Mouse (Mus musculus) forebrain, embryonic 11.5 days (tissue): ENCODE measurements at regions not wholly inside any gene's neighbourhood (a gene's known extent, or its start where the extent isn't known, plus 50 kb on each side); places are given as distances from the start of the nearest gene placed in this dataset.

ENCODE experiments used
- ATAC-seq: fragments of 200-750 bp; cut with Nextera tagmentation; replicated peaks from 2 replicates; pipeline ENCODE4 v1.8.0; 2017; ENCODE audit warnings: moderate TSS enrichment; ENCODE audit not compliant: low FRiP score
- DNase-seq: peaks from one replicate; pipeline ENCODE4 v3.0.0-alpha.2; 2017; ENCODE audit warnings: low spot score
- H3K27ac ChIP-seq: fragments of 300-500 bp; sonication (generic); 2 replicates; pipeline ENCODE4 v1.5.1; 2014; ENCODE audit warnings: low read depth, low read length
- H3K27me3 ChIP-seq: fragments of 300-500 bp; sonication (generic); 2 replicates; pipeline ENCODE4 v1.6.1; 2014; ENCODE audit warnings: mild to moderate bottlenecking, low read length, mixed read lengths; ENCODE audit not compliant: control insufficient read depth, insufficient read depth
- H3K36me3 ChIP-seq: fragments of 300-500 bp; sonication (generic); 2 replicates; pipeline ENCODE4 v1.6.1; 2014; ENCODE audit warnings: mild to moderate bottlenecking, low read length, moderate library complexity, mixed read lengths; ENCODE audit not compliant: control insufficient read depth, insufficient read depth
- H3K4me1 ChIP-seq: fragments of 300-500 bp; sonication (generic); replicated peaks from 2 replicates; pipeline ENCODE4 v1.6.1; 2014; ENCODE audit warnings: low read length, mixed read lengths; ENCODE audit not compliant: control insufficient read depth, insufficient read depth
- H3K4me2 ChIP-seq: fragments of 300-500 bp; sonication (generic); 2 replicates; pipeline ENCODE4 v1.6.1; 2014; ENCODE audit warnings: low read depth, mild to moderate bottlenecking, low read length, moderate library complexity, mixed read lengths; ENCODE audit not compliant: severe bottlenecking
- H3K4me3 ChIP-seq: fragments of 300-500 bp; sonication (generic); 2 replicates; pipeline ENCODE4 v1.5.1; 2014; ENCODE audit warnings: low read depth, low read length
- H3K9ac ChIP-seq: fragments of 300-500 bp; sonication (generic); 2 replicates; pipeline ENCODE4 v1.6.1; 2014; ENCODE audit warnings: low read length
- H3K9me3 ChIP-seq: fragments of 300-500 bp; sonication (generic); 2 replicates; pipeline ENCODE4 v1.6.1; 2016; ENCODE audit warnings: low read length, mixed read lengths; ENCODE audit not compliant: control insufficient read depth
- WGBS: fragments of 180-500 bp; shearing (Covaris S2); extraction: QIAGEN DNeasy Blood & Tissue Kit; methylation state at CpG from one replicate; pipeline ENCODE4 v1.1.7; 2014; 5-methylcytosine and 5-hydroxymethylcytosine counted together

- 96% methylated on average over 6 of the region's 6 CpGs for WGBS
Observed at GRCm38 (mm10) chr6:101837563-101837962, 459.9 kb upstream of the Pdzrn3 start.

DNA sequence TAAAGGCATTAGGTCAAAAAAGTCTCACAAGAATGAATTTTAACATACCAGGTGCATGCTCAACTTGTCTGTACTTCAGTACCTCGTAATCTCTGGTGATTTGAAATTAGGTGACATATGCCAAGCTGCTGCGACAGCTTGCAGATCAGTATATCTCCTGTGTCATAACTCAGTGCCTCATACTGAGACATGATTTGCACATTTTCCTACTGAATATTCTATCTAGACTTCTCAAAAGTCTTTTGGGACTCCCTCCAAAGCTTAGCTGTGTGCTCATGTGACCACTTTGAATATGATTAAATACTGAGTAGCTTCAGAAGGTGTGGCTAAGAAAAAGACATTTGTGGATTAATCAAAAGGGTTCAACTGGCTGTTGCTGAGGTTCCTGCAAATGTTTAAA lies 416.3 kb upstream of the Pdzrn3 start:
- H3K27me3 ChIP-seq, result no peaks in the 10 kb centered on the region

More at GRCm38 (mm10) chr6:101837563-101837962, 459.9 kb upstream of the Pdzrn3 start:
- Histone ChIP-seq H3K4me1 (no peaks in the 10 kb centered on the region), H3K27me3 (no peaks in the 10 kb centered on the region), H3K36me3 (no peaks in the 10 kb centered on the region), H3K27ac (no peak overlapping the region), H3K9me3 (no peaks in the 10 kb centered on the region), H3K4me3 (no peak overlapping the region), H3K4me2 (no peak overlapping the region), H3K9ac (no peak overlapping the region)
- ATAC-seq (no peak), DNase-seq (no peak)

DNA sequence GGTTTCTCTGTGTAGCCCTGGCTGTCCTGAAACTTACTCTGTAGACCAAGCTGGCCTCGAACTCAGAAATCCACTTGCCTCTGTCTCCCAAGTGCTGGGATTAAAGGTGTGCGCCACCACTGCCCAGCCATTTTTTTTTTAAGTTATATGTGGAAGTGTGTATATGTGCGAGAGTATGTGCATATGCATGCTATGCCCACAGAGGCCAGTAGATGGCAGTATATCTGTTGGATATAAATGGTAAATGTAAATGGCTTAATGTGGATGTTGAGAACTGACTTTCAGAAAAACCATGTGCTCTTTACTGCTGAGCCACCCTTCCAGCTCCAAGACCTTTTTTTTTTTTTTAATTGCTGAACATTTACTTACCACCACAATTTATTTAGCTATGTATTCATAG lies 400.2 kb upstream of the Pdzrn3 start:
- 92% methylated on average over 3 of the region's 3 CpGs for WGBS

More for the DNA sequence above, 416.3 kb upstream of the Pdzrn3 start:
- Histone ChIP-seq H3K27ac (no peak overlapping the region), H3K4me3 (no peak overlapping the region), H3K9ac (no peak overlapping the region), H3K36me3 (no peaks in the 10 kb centered on the region), H3K9me3 (no peaks in the 10 kb centered on the region), H3K4me1 (no peaks in the 10 kb centered on the region), H3K4me2 (no peak overlapping the region)
- no peak for ATAC-seq
- no peak for DNase-seq
- WGBS, result 92% methylated on average over 2 of the region's 2 CpGs

DNA sequence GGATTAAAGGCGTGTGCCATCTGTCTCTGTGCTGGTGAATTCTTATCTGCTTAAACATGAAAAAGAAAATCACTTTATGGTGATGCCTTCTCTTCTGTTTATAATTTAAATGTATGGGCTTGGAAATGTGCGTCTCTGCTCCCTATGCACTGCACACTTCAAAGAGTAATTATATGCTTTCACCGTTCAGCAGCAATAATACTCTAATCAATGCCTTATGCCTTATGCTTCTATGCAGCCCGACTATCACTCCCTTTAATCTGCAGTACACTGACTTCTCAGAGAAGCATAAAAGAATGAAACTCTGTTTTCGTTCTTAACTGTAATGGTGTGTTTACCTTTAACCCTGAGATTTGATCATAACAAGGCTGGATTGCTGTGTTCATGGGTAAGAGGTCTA lies 395.5 kb upstream of the Pdzrn3 start:
- 65% methylated on average over 5 of the region's 5 CpGs for WGBS
- H3K4me1 ChIP-seq, result no peaks in the 10 kb centered on the region
- no peaks in the 10 kb centered on the region for H3K27me3 ChIP-seq
- H3K27ac ChIP-seq, result no peak overlapping the region
- ATAC-seq (no peak), DNase-seq (no peak)
- no peak overlapping the region for H3K4me2 ChIP-seq
- no peaks in the 10 kb centered on the region for H3K9me3 ChIP-seq
- no peak overlapping the region for H3K9ac ChIP-seq
- H3K4me3 ChIP-seq, result no peak overlapping the region
- H3K36me3 ChIP-seq, result no peaks in the 10 kb centered on the region

More for the DNA sequence above, 400.2 kb upstream of the Pdzrn3 start:
- no peaks in the 10 kb centered on the region for H3K27me3 ChIP-seq
- H3K9ac ChIP-seq, result no peak overlapping the region
- no peak overlapping the region for H3K4me2 ChIP-seq
- ATAC-seq (no peak), DNase-seq (no peak)
- H3K4me3 ChIP-seq, result no peak overlapping the region
- H3K36me3 ChIP-seq, result no peaks in the 10 kb centered on the region
- no peak overlapping the region for H3K27ac ChIP-seq
- no peaks in the 10 kb centered on the region for H3K9me3 ChIP-seq
- no peaks in the 10 kb centered on the region for H3K4me1 ChIP-seq

DNA sequence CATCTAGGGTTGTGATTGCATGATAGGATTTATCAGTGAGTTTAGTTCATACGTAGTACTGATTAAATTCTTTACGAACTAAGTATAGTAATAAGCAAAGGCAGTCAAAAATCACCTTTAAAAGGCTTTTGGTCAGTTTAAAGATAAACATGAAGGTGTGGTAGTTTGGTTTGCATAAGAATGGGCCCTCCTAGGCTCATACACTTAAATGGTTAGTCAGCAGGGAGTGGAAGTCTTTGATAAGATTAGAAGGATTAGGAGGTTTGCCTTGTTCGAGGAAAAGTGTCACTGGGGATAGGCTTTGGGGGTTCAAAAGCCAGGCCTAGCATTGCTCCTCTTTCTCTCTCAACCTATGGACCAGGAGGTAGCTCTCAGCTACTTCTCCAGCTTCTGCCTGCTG lies 357.4 kb upstream of the Pdzrn3 start:
- H3K27me3 ChIP-seq, result no peaks in the 10 kb centered on the region
- H3K9ac ChIP-seq, result no peak overlapping the region
- H3K36me3 ChIP-seq, result no peaks in the 10 kb centered on the region
- WGBS, result 27% methylated on average over 3 of the region's 3 CpGs
- H3K27ac ChIP-seq, result no peak overlapping the region
- no peaks in the 10 kb centered on the region for H3K9me3 ChIP-seq
- no peaks in the 10 kb centered on the region for H3K4me1 ChIP-seq
- H3K4me3 ChIP-seq, result no peak overlapping the region
- no peak overlapping the region for H3K4me2 ChIP-seq
- ATAC-seq, result no peak
- DNase-seq, result no peak

DNA sequence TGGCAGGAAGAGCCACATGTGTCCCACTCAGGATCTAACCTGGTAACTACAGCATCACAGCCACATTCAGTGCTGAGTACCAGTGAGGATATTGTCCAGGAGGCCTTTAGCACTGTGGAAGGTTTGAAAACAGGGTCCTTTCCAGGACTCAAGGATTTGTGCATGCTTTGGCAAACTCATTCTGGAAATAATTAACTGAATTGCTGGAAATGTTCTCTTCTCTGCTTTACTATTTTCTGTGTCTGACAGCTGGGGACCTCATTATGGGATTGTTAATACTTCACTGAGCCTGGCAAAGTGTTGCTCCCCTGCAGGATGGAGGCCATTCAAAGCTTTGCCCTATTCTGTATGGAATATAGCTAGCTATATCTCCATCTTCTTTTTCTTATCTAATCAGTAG lies 342.8 kb upstream of the Pdzrn3 start:
- no peak for DNase-seq
- H3K4me1 ChIP-seq, result no peaks in the 10 kb centered on the region

GRCm38 (mm10) chr6:101689684-101690083 lies 312.0 kb upstream of the Pdzrn3 start:
- WGBS, result 83% methylated on average over 2 of the region's 2 CpGs
- Histone ChIP-seq H3K4me1 (no peaks in the 10 kb centered on the region), H3K36me3 (no peaks in the 10 kb centered on the region), H3K27me3 (no peaks in the 10 kb centered on the region), H3K27ac (no peak overlapping the region), H3K4me3 (no peak overlapping the region), H3K9me3 (no peaks in the 10 kb centered on the region), H3K4me2 (no peak overlapping the region), H3K9ac (no peak overlapping the region)
- ATAC-seq (no peak), DNase-seq (no peak)

More for the DNA sequence above, 342.8 kb upstream of the Pdzrn3 start:
- no peaks in the 10 kb centered on the region for H3K27me3 ChIP-seq
- H3K4me3 ChIP-seq, result no peak overlapping the region
- ATAC-seq, result no peak
- no peaks in the 10 kb centered on the region for H3K9me3 ChIP-seq
- no peak overlapping the region for H3K9ac ChIP-seq
- no peak overlapping the region for H3K4me2 ChIP-seq
- H3K36me3 ChIP-seq, result no peaks in the 10 kb centered on the region
- H3K27ac ChIP-seq, result no peak overlapping the region

DNA sequence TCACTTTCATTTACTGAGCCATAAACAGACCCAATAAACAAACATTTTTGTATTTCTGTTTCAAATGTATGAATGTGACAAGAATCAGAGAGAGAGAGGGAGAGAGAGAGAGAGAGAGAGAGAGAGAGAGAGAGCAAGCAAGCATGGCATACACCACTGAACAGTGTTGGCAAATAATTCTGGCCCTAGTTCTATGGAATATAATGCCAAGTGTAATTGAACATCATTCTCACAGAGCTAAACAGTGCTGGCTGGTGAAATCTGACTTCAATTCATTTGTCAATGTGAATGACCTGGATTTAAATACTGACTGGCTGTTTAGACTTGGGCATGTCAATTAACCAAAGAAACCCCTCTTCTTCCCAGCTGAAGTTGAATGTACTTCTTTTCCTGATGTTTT lies 308.9 kb upstream of the Pdzrn3 start:
- Histone ChIP-seq H3K9me3 (no peaks in the 10 kb centered on the region), H3K27me3 (no peaks in the 10 kb centered on the region), H3K36me3 (no peaks in the 10 kb centered on the region), H3K4me2 (no peak overlapping the region), H3K27ac (no peak overlapping the region), H3K4me3 (no peak overlapping the region), H3K4me1 (no peaks in the 10 kb centered on the region), H3K9ac (no peak overlapping the region)
- no peak for ATAC-seq
- DNase-seq, result no peak

- Histone ChIP-seq H3K27ac (no peak overlapping the region), H3K27me3 (no peaks in the 10 kb centered on the region), H3K9me3 (no peaks in the 10 kb centered on the region), H3K4me3 (no peak overlapping the region), H3K9ac (no peak overlapping the region), H3K4me1 (no peaks in the 10 kb centered on the region), H3K4me2 (no peak overlapping the region), H3K36me3 (no peaks in the 10 kb centered on the region)
- WGBS, result 69% methylated on average over 8 of the region's 8 CpGs
- ATAC-seq (peak; percentile 58; the same call in 1 of the 2 replicates), DNase-seq (no peak)
Observed at GRCm38 (mm10) chr6:101685734-101686133, 308.0 kb upstream of the Pdzrn3 start.
